In genomic region chr16:4678080-4678479, GRCm38 (mm10) we compare ENCODE assay signal across 9 mouse cellular contexts. TPM values are rescaled to one million over a fixed set of nuclear protein-coding genes. Genes with fewer than 3 reads are reported as not detected.
DNase-seq lines count a peak whose midpoint lies in the region; ATAC-seq and TF ChIP-seq lines count a peak whose summit lies in the region.
"Had no signal": no experiment of that assay in that cellular context is flagged by ENCODE, and none has a peak within 500 bp of the region (broad histone marks: within the 10 kb centered on the region; RNA-seq: fewer than 3 reads in every experiment).

No protein-coding gene starts in this region.

- H3K4me2 ChIP-seq in forebrain, embryonic 13.5 days, result 0 out of 2 replicates have a peak overlapping the region, but pooled peaks have one; percentile 93
- H3K4me2 ChIP-seq in forebrain, postnatal 0 days (ENCODE audit: low read depth), result no peak overlapping the region
- H3K4me2 ChIP-seq in midbrain, embryonic 14.5 days (ENCODE audit: low read length), result peak overlapping the region; percentile 95; the same call in 1 of the 2 replicates
- H3K4me2 ChIP-seq in midbrain, embryonic 11.5 days, result no peak overlapping the region
- H3K4me2 ChIP-seq in limb, embryonic 11.5 days (ENCODE audit: low read depth, severe bottlenecking), result no peak overlapping the region
- H3K4me2 ChIP-seq in neural tube, embryonic 13.5 days, result peak overlapping the region; percentile 94

- 0 out of 2 replicates have a peak, but pooled peaks cover 2% of the 10 kb centered on the region for H3K27me3 ChIP-seq in forebrain, embryonic 13.5 days
- no peaks in the 10 kb centered on the region for H3K27me3 ChIP-seq in forebrain, postnatal 0 days (ENCODE audit: insufficient read depth, low read length)
- H3K27me3 ChIP-seq in midbrain, embryonic 14.5 days (ENCODE audit: control insufficient read depth, insufficient read depth, low read length), result no peaks in the 10 kb centered on the region
- H3K27me3 ChIP-seq in midbrain, embryonic 11.5 days (ENCODE audit: control insufficient read depth, insufficient read depth, low read length), result no peaks in the 10 kb centered on the region
- no peaks in the 10 kb centered on the region for H3K27me3 ChIP-seq in limb, embryonic 11.5 days (ENCODE audit: control insufficient read depth, insufficient read depth, low read length)
- H3K27me3 ChIP-seq in neural tube, embryonic 13.5 days, result no peaks in the 10 kb centered on the region

- WGBS in forebrain, embryonic 13.5 days, result 83% methylated on average over 5 of the region's 5 CpGs
- 92% methylated on average over 5 of the region's 5 CpGs for WGBS in forebrain, postnatal 0 days
- 83% methylated on average over 5 of the region's 5 CpGs for WGBS in midbrain, embryonic 14.5 days
- 83% methylated on average over 5 of the region's 5 CpGs for WGBS in midbrain, embryonic 11.5 days
- WGBS in limb, embryonic 11.5 days, result 84% methylated on average over 5 of the region's 5 CpGs
- WGBS in neural tube, embryonic 13.5 days, result 85% methylated on average over 5 of the region's 5 CpGs

- no peak overlapping the region for H3K27ac ChIP-seq in forebrain, embryonic 13.5 days
- H3K27ac ChIP-seq in forebrain, postnatal 0 days (ENCODE audit: low read depth, low read length), result no peak overlapping the region
- no peak overlapping the region for H3K27ac ChIP-seq in midbrain, embryonic 14.5 days (replicated peaks; ENCODE audit: low read depth, low read length)
- H3K27ac ChIP-seq in midbrain, embryonic 11.5 days (ENCODE audit: low read depth, low read length), result no peak overlapping the region
- H3K27ac ChIP-seq in limb, embryonic 11.5 days (replicated peaks; ENCODE audit: low read depth, low read length), result no peak overlapping the region
- no peak overlapping the region for H3K27ac ChIP-seq in neural tube, embryonic 13.5 days (replicated peaks)

- DNase-seq in forebrain, postnatal 0 days, result no peak
- no peak for DNase-seq in midbrain, embryonic 14.5 days
- no peak for DNase-seq in midbrain, embryonic 11.5 days (ENCODE audit: low spot score, missing footprints)
- DNase-seq in limb, embryonic 11.5 days (ENCODE audit: low spot score), result no peak
- DNase-seq in layer of hippocampus, adult 9-10 months (ENCODE audit: low spot score), result no peak
- DNase-seq: lung, postnatal 10 days had no signal

- H3K9ac ChIP-seq in forebrain, embryonic 13.5 days, result 0 out of 2 replicates have a peak overlapping the region, but pooled peaks have one; percentile 0
- H3K9ac ChIP-seq in forebrain, postnatal 0 days, result no peak overlapping the region
- H3K9ac ChIP-seq in midbrain, embryonic 14.5 days (replicated peaks; ENCODE audit: low read length), result no peak overlapping the region
- no peak overlapping the region for H3K9ac ChIP-seq in midbrain, embryonic 11.5 days (ENCODE audit: low read length)
- peak overlapping the region; percentile 12; the same call in 1 of the 2 replicates for H3K9ac ChIP-seq in limb, embryonic 11.5 days (ENCODE audit: low read length)
- peak overlapping the region; percentile 82; the same call in 1 of the 2 replicates for H3K9ac ChIP-seq in neural tube, embryonic 13.5 days

- no peak for ATAC-seq in forebrain, embryonic 13.5 days
- ATAC-seq in forebrain, postnatal 0 days, result no peak
- ATAC-seq in midbrain, embryonic 14.5 days (ENCODE audit: low FRiP score, low TSS enrichment), result no peak
- ATAC-seq in midbrain, embryonic 11.5 days (ENCODE audit: low FRiP score), result no peak
- no peak for ATAC-seq in limb, embryonic 11.5 days (ENCODE audit: insufficient number of reproducible peaks, low FRiP score, low TSS enrichment, low read depth)
- no peak for ATAC-seq in neural tube, embryonic 13.5 days (ENCODE audit: low read depth)
- ATAC-seq in frontal cortex, adult (ENCODE audit: low TSS enrichment), result no peak

- no peak for TF ChIP-seq CTCF in forebrain, postnatal 0 days (IDR thresholded peaks at IDR 0.05; ENCODE audit: low read depth)

- H3K4me3 ChIP-seq in forebrain, embryonic 13.5 days, result no peak overlapping the region
- no peak overlapping the region for H3K4me3 ChIP-seq in forebrain, postnatal 0 days (ENCODE audit: low read depth, low read length)
- no peak overlapping the region for H3K4me3 ChIP-seq in midbrain, embryonic 14.5 days (replicated peaks; ENCODE audit: low read depth, low read length)
- H3K4me3 ChIP-seq in midbrain, embryonic 11.5 days (ENCODE audit: low read depth, low read length), result no peak overlapping the region
- H3K4me3 ChIP-seq in limb, embryonic 11.5 days (ENCODE audit: low read depth, low read length), result no peak overlapping the region
- no peak overlapping the region; the same call in 1 of the 2 replicates for H3K4me3 ChIP-seq in neural tube, embryonic 13.5 days

- H3K9me3 ChIP-seq in forebrain, embryonic 13.5 days (replicated peaks), result no peaks in the 10 kb centered on the region
- no peaks in the 10 kb centered on the region for H3K9me3 ChIP-seq in forebrain, postnatal 0 days (ENCODE audit: low read length)
- H3K9me3 ChIP-seq in midbrain, embryonic 14.5 days (ENCODE audit: control insufficient read depth, low read length), result no peaks in the 10 kb centered on the region
- no peaks in the 10 kb centered on the region for H3K9me3 ChIP-seq in midbrain, embryonic 11.5 days (ENCODE audit: control insufficient read depth, low read length)
- no peaks in the 10 kb centered on the region for H3K9me3 ChIP-seq in limb, embryonic 11.5 days (ENCODE audit: control insufficient read depth, low read length)
- no peaks in the 10 kb centered on the region for H3K9me3 ChIP-seq in neural tube, embryonic 13.5 days

- peaks cover 15% of the 10 kb centered on the region; the same call in 1 of the 2 replicates for H3K4me1 ChIP-seq in forebrain, embryonic 13.5 days
- peaks cover 5% of the 10 kb centered on the region; the same call in 1 of the 2 replicates for H3K4me1 ChIP-seq in forebrain, postnatal 0 days (ENCODE audit: insufficient read depth)
- peaks cover 4% of the 10 kb centered on the region; the same call in 1 of the 2 replicates for H3K4me1 ChIP-seq in midbrain, embryonic 14.5 days (ENCODE audit: control insufficient read depth, insufficient read depth, low read length)
- peaks cover 12% of the 10 kb centered on the region for H3K4me1 ChIP-seq in midbrain, embryonic 11.5 days (ENCODE audit: control insufficient read depth, insufficient read depth, low read length)
- H3K4me1 ChIP-seq in limb, embryonic 11.5 days (ENCODE audit: control insufficient read depth, insufficient read depth, low read length), result peaks cover 7% of the 10 kb centered on the region
- H3K4me1 ChIP-seq in neural tube, embryonic 13.5 days (replicated peaks), result peaks cover 19% of the 10 kb centered on the region

- peaks cover 27% of the 10 kb centered on the region for H3K36me3 ChIP-seq in forebrain, embryonic 13.5 days (ENCODE audit: poor library complexity, severe bottlenecking)
- H3K36me3 ChIP-seq in forebrain, postnatal 0 days (ENCODE audit: insufficient read depth), result peaks cover 31% of the 10 kb centered on the region
- peaks cover 32% of the 10 kb centered on the region for H3K36me3 ChIP-seq in midbrain, embryonic 14.5 days (ENCODE audit: control insufficient read depth, insufficient read depth, low read length)
- H3K36me3 ChIP-seq in midbrain, embryonic 11.5 days (ENCODE audit: control insufficient read depth, insufficient read depth, low read length), result no peaks in the 10 kb centered on the region
- 0 out of 2 replicates have a peak, but pooled peaks cover 4% of the 10 kb centered on the region for H3K36me3 ChIP-seq in limb, embryonic 11.5 days (ENCODE audit: control insufficient read depth, insufficient read depth, low read length)
- H3K36me3 ChIP-seq in neural tube, embryonic 13.5 days, result peaks cover 36% of the 10 kb centered on the region

RNA-seq across cellular contexts. Expression of gene Coro7, which starts 1.5 kb away (rescaled TPM):
- polyA plus RNA-seq in forebrain, embryonic 13.5 days (2015; fragmentation: Nextera tagmentation; extraction: Ambion mirVana), result 19.4 and 20.1 TPM in 2 replicates
- 24.9 and 25.2 TPM in 2 replicates for total RNA-seq in forebrain, postnatal 0 days (2014; rRNA removed)
- polyA plus RNA-seq in forebrain, postnatal 0 days (2015; fragmentation: Nextera tagmentation; extraction: Ambion mirVana), result 23.5 and 29.3 TPM in 2 replicates
- polyA plus RNA-seq in midbrain, embryonic 14.5 days (2014; fragmentation: Nextera tagmentation; extraction: Ambion mirVana), result 23.3 and 25.7 TPM in 2 replicates
- polyA plus RNA-seq in midbrain, embryonic 11.5 days (2014; fragmentation: Nextera tagmentation; extraction: Ambion mirVana), result 13.6 TPM in 2 replicates
- 13.1 and 15.7 TPM in 2 replicates for polyA plus RNA-seq in limb, embryonic 11.5 days (2014; fragmentation: Nextera tagmentation; extraction: Ambion mirVana)
- 27.9 and 33.5 TPM in 2 replicates for polyA plus RNA-seq in neural tube, embryonic 13.5 days (2015; fragmentation: Nextera tagmentation; extraction: Ambion mirVana)

RNA-seq across cellular contexts. Expression of gene Dnaja3, which starts 38.3 kb away (rescaled TPM):
- polyA plus RNA-seq in forebrain, embryonic 13.5 days (2015; fragmentation: Nextera tagmentation; extraction: Ambion mirVana), result 48.0 and 53.2 TPM in 2 replicates
- total RNA-seq in forebrain, postnatal 0 days (2014; rRNA removed), result 47.2 and 51.5 TPM in 2 replicates
- 37.5 and 48.6 TPM in 2 replicates for polyA plus RNA-seq in forebrain, postnatal 0 days (2015; fragmentation: Nextera tagmentation; extraction: Ambion mirVana)
- polyA plus RNA-seq in midbrain, embryonic 14.5 days (2014; fragmentation: Nextera tagmentation; extraction: Ambion mirVana), result 44.8 and 55.0 TPM in 2 replicates
- polyA plus RNA-seq in midbrain, embryonic 11.5 days (2014; fragmentation: Nextera tagmentation; extraction: Ambion mirVana), result 53.4 and 57.0 TPM in 2 replicates
- polyA plus RNA-seq in limb, embryonic 11.5 days (2014; fragmentation: Nextera tagmentation; extraction: Ambion mirVana), result 56.5 and 59.1 TPM in 2 replicates
- polyA plus RNA-seq in neural tube, embryonic 13.5 days (2015; fragmentation: Nextera tagmentation; extraction: Ambion mirVana), result 55.7 and 59.2 TPM in 2 replicates

RNA-seq across cellular contexts. Expression of gene Vasn, which starts 38.3 kb away (rescaled TPM):
- polyA plus RNA-seq in forebrain, embryonic 13.5 days (2015; fragmentation: Nextera tagmentation; extraction: Ambion mirVana), result 2.3 and 2.7 TPM in 2 replicates
- total RNA-seq in forebrain, postnatal 0 days (2014; rRNA removed), result 5.5 and 6.5 TPM in 2 replicates
- polyA plus RNA-seq in forebrain, postnatal 0 days (2015; fragmentation: Nextera tagmentation; extraction: Ambion mirVana), result 3.0 and 3.6 TPM in 2 replicates
- polyA plus RNA-seq in midbrain, embryonic 14.5 days (2014; fragmentation: Nextera tagmentation; extraction: Ambion mirVana), result 3.4 and 3.9 TPM in 2 replicates
- 6.1 and 7.0 TPM in 2 replicates for polyA plus RNA-seq in midbrain, embryonic 11.5 days (2014; fragmentation: Nextera tagmentation; extraction: Ambion mirVana)
- 20.2 and 22.3 TPM in 2 replicates for polyA plus RNA-seq in limb, embryonic 11.5 days (2014; fragmentation: Nextera tagmentation; extraction: Ambion mirVana)
- 6.7 TPM in 2 replicates for polyA plus RNA-seq in neural tube, embryonic 13.5 days (2015; fragmentation: Nextera tagmentation; extraction: Ambion mirVana)

RNA-seq across cellular contexts. Expression of gene Nmral1, which starts 41.1 kb away (rescaled TPM):
- 158 and 173 TPM in 2 replicates for polyA plus RNA-seq in forebrain, embryonic 13.5 days (2015; fragmentation: Nextera tagmentation; extraction: Ambion mirVana)
- total RNA-seq in forebrain, postnatal 0 days (2014; rRNA removed), result 45.7 and 46.1 TPM in 2 replicates
- 42.9 and 44.3 TPM in 2 replicates for polyA plus RNA-seq in forebrain, postnatal 0 days (2015; fragmentation: Nextera tagmentation; extraction: Ambion mirVana)
- polyA plus RNA-seq in midbrain, embryonic 14.5 days (2014; fragmentation: Nextera tagmentation; extraction: Ambion mirVana), result 80.9 and 91.4 TPM in 2 replicates
- polyA plus RNA-seq in midbrain, embryonic 11.5 days (2014; fragmentation: Nextera tagmentation; extraction: Ambion mirVana), result 174 and 191 TPM in 2 replicates
- polyA plus RNA-seq in limb, embryonic 11.5 days (2014; fragmentation: Nextera tagmentation; extraction: Ambion mirVana), result 249 and 258 TPM in 2 replicates
- polyA plus RNA-seq in neural tube, embryonic 13.5 days (2015; fragmentation: Nextera tagmentation; extraction: Ambion mirVana), result 55.5 and 57.2 TPM in 2 replicates

RNA-seq across cellular contexts. Expression of gene Hmox2, which starts 48.1 kb away (rescaled TPM):
- polyA plus RNA-seq in forebrain, embryonic 13.5 days (2015; fragmentation: Nextera tagmentation; extraction: Ambion mirVana), result 77.0 and 85.1 TPM in 2 replicates
- 54.5 and 63.7 TPM in 2 replicates for total RNA-seq in forebrain, postnatal 0 days (2014; rRNA removed)
- polyA plus RNA-seq in forebrain, postnatal 0 days (2015; fragmentation: Nextera tagmentation; extraction: Ambion mirVana), result 88.7 and 92.5 TPM in 2 replicates
- 91.6 and 96.4 TPM in 2 replicates for polyA plus RNA-seq in midbrain, embryonic 14.5 days (2014; fragmentation: Nextera tagmentation; extraction: Ambion mirVana)
- 82.2 and 82.7 TPM in 2 replicates for polyA plus RNA-seq in midbrain, embryonic 11.5 days (2014; fragmentation: Nextera tagmentation; extraction: Ambion mirVana)
- 103 and 111 TPM in 2 replicates for polyA plus RNA-seq in limb, embryonic 11.5 days (2014; fragmentation: Nextera tagmentation; extraction: Ambion mirVana)
- 102 and 108 TPM in 2 replicates for polyA plus RNA-seq in neural tube, embryonic 13.5 days (2015; fragmentation: Nextera tagmentation; extraction: Ambion mirVana)

Comparison
In these comparisons a context has a peak if more than half of its experiments do, and no peak if none do; other contexts are left out.
1. H3K4me2 ChIP-seq: peak in forebrain, embryonic 13.5 days (single experiment), midbrain, embryonic 14.5 days (single experiment) and neural tube, embryonic 13.5 days (single experiment); none in forebrain, postnatal 0 days (single experiment), midbrain, embryonic 11.5 days (single experiment) and limb, embryonic 11.5 days (single experiment).
2. H3K9ac ChIP-seq: peak in forebrain, embryonic 13.5 days (single experiment), limb, embryonic 11.5 days (single experiment) and neural tube, embryonic 13.5 days (single experiment); none in forebrain, postnatal 0 days (single experiment), midbrain, embryonic 14.5 days (single experiment) and midbrain, embryonic 11.5 days (single experiment).